Mouse (Mus musculus) testis, adult 2 months (tissue): Measurements from ENCODE around the gene Adprm.

ENCODE experiments used
- CTCF ChIP-seq: fragments of 200-500 bp; IDR thresholded peaks from 2 replicates; pipeline ENCODE4 v1.5.1; 2012; ENCODE audit warnings: low read depth, mild to moderate bottlenecking, inconsistent platforms, low read length, moderate library complexity; ENCODE audit not compliant: control insufficient read depth, insufficient read depth, insufficient replicate concordance
- POLR2A ChIP-seq: fragments of 200-500 bp; IDR thresholded peaks from 2 replicates; pipeline ENCODE4 v1.6.1; 2012; ENCODE audit warnings: low read depth, mild to moderate bottlenecking, inconsistent platforms, low read length, moderate library complexity; ENCODE audit not compliant: control insufficient read depth

- TF ChIP-seq POLR2A (no peak), CTCF (no peak)
These were observed 8.9 kb upstream of the Adprm start for GRCm38 (mm10) chr11:67061311-67061710.
